Mouse (Mus musculus): Measurements from ENCODE around the gene Slmap.

DNA sequence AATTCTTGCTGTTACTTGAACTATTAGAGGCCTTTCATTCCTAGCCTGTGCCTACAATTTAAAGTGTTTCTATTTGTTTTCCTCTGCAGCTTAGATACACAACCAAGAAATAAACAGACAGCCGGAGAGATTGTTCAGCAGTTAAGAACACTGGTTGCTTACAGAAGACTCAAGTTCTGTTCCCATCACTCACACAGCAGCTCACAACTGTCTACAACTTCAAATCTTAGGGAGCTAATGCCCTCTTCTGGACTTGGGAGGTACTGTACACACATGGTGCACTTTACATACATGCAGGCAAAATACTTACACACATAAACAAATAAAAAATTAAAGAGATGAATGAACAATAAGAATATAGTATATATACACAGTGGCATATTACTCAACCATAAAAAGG is 39.7 kb downstream of the Slmap start:
- TF ChIP-seq CTCF (IDR thresholded peaks at IDR 0.05; ENCODE audit: borderline replicate concordance, insufficient read depth, low read length) (no peak), POLR2A (IDR thresholded peaks at IDR 0.05; ENCODE audit: low read depth, low read length) (no peak)

All from embryonic fibroblast, embryonic 13.5 days (primary cell).